Comparison of ENCODE assay signal across 10 mouse cellular contexts in genomic region chr10:69793079-69793478, GRCm38 (mm10).
A peak's percentile ranks its signal among the peaks of the same experiment; 100 is the strongest.
DNase-seq lines count a peak whose midpoint lies in the region; ATAC-seq and TF ChIP-seq lines count a peak whose summit lies in the region.
"Had no signal": no experiment of that assay in that cellular context is flagged by ENCODE, and none has a peak within 500 bp of the region (broad histone marks: within the 10 kb centered on the region; RNA-seq: fewer than 3 reads in every experiment).

No protein-coding gene starts in this region.

- intact Hi-C loops in left cerebral cortex, postnatal 14 days (cut with DNase I) = loop anchor here (1.0 kb wide), 1 partner anchor 131 kb away; no protein-coding TSS in a partner anchor

- H3K4me2 ChIP-seq in heart, embryonic 13.5 days = no peak overlapping the region
- H3K4me2 ChIP-seq: stomach, embryonic 15.5 days had no signal

- H3K36me3 ChIP-seq in heart, embryonic 13.5 days = no peaks in the 10 kb centered on the region
- no peaks in the 10 kb centered on the region for H3K36me3 ChIP-seq in midbrain, embryonic 10.5 days
- H3K36me3 ChIP-seq: G1E; stomach, embryonic 15.5 days had no signal

- peak; percentile 53 for ATAC-seq in frontal cortex, adult (ENCODE audit: low TSS enrichment)
- ATAC-seq in heart, embryonic 13.5 days (ENCODE audit: extremely low read depth, insufficient number of reproducible peaks, low FRiP score, low TSS enrichment) = no peak

- no peaks in the 10 kb centered on the region for H3K9me3 ChIP-seq in heart, embryonic 13.5 days
- no peaks in the 10 kb centered on the region for H3K9me3 ChIP-seq in midbrain, embryonic 10.5 days (replicated peaks)
- H3K9me3 ChIP-seq: stomach, embryonic 15.5 days had no signal

- TF ChIP-seq POLR2A in cortical plate, adult 2 months (IDR thresholded peaks at IDR 0.05; ENCODE audit: extremely low read depth, insufficient read depth, low read length) = no peak

- H3K4me3 ChIP-seq in cortical plate, adult 2 months (ENCODE audit: insufficient read depth, low read length) = no peak overlapping the region
- H3K4me3 ChIP-seq in heart, embryonic 13.5 days = no peak overlapping the region
- H3K4me3 ChIP-seq in midbrain, embryonic 10.5 days = no peak overlapping the region
- H3K4me3 ChIP-seq: stomach, embryonic 15.5 days had no signal

- no peaks in the 10 kb centered on the region for H3K27me3 ChIP-seq in heart, embryonic 13.5 days (replicated peaks)
- no peaks in the 10 kb centered on the region for H3K27me3 ChIP-seq in midbrain, embryonic 10.5 days (ENCODE audit: low read depth, poor library complexity, severe bottlenecking)
- H3K27me3 ChIP-seq: stomach, embryonic 15.5 days had no signal

- peak; percentile 53 for TF ChIP-seq CTCF in cortical plate, adult 2 months (IDR thresholded peaks at IDR 0.05; ENCODE audit: extremely low read depth, insufficient read depth, low read length)

- H3K27ac ChIP-seq in cortical plate, adult 2 months (ENCODE audit: insufficient read depth, low read length) = no peak overlapping the region
- H3K27ac ChIP-seq in heart, embryonic 13.5 days (replicated peaks) = 0 out of 2 replicates have a peak overlapping the region, but pooled peaks have one; percentile 13
- H3K27ac ChIP-seq in midbrain, embryonic 10.5 days (replicated peaks) = no peak overlapping the region
- H3K27ac ChIP-seq: stomach, embryonic 15.5 days had no signal

- WGBS in heart, embryonic 13.5 days = 40% methylated on average over 9 of the region's 9 CpGs
- 40% methylated on average over 9 of the region's 9 CpGs for WGBS in midbrain, embryonic 10.5 days

- H3K4me1 ChIP-seq in cortical plate, adult 2 months (ENCODE audit: control insufficient read depth, insufficient read depth, low read length) = peaks cover 16% of the 10 kb centered on the region
- peaks cover 63% of the 10 kb centered on the region for H3K4me1 ChIP-seq in heart, embryonic 13.5 days
- no peaks in the 10 kb centered on the region for H3K4me1 ChIP-seq in midbrain, embryonic 10.5 days
- H3K4me1 ChIP-seq: stomach, embryonic 15.5 days had no signal

- H3K9ac ChIP-seq in heart, embryonic 13.5 days = no peak overlapping the region
- H3K9ac ChIP-seq: stomach, embryonic 15.5 days had no signal

- DNase-seq in frontal cortex, postnatal 14 days (ENCODE audit: low spot score in 2 of 2) = no peak
- DNase-seq in adrenal gland, adult (ENCODE audit: inconsistent age in 2 of 2, low spot score in 1 of 2) = peak; percentile 60 to 86
- peak; percentile 56 to 68 for DNase-seq in left cerebral cortex, postnatal 14 days (ENCODE audit: low spot score in 2 of 2)
- DNase-seq in midbrain, embryonic 10.5 days (ENCODE audit: low spot score) = peak; percentile 38
- peak; percentile 24 for DNase-seq in thymus, postnatal 0 days (ENCODE audit: low spot score)

Comparison
In these comparisons a context has a peak if more than half of its experiments do, and no peak if none do; other contexts are left out.
1. DNase-seq: peak in adrenal gland, adult (2 of 2), left cerebral cortex, postnatal 14 days (2 of 2), midbrain, embryonic 10.5 days (single experiment) and thymus, postnatal 0 days (single experiment); none in frontal cortex, postnatal 14 days (0 of 2).